Mouse (Mus musculus) lung, postnatal 0 days (tissue): ENCODE results near the gene Stab1. TPM values are rescaled to one million over a fixed set of nuclear protein-coding genes. Genes with fewer than 3 reads are reported as not detected.

Experiments used
- ATAC-seq: fragments of 200-750 bp; cut with Nextera tagmentation; 2 replicates; pipeline ENCODE4 v1.8.0; 2017; ENCODE audit warnings: moderate library complexity
- DNase-seq: peaks from one replicate; pipeline ENCODE4 v3.0.0-alpha.2; 2016; ENCODE audit warnings: low spot score
- H3K27ac ChIP-seq: fragments of 300-500 bp; sonication (generic); 2 replicates; pipeline ENCODE4 v1.5.1; 2014; ENCODE audit warnings: antibody characterized with exemption, mild to moderate bottlenecking, low read length, mixed read lengths
- H3K27me3 ChIP-seq: fragments of 300-500 bp; sonication (generic); replicated peaks from 2 replicates; pipeline ENCODE4 v1.6.1; 2014; ENCODE audit warnings: low read length, mixed read lengths; ENCODE audit not compliant: insufficient read depth
- H3K36me3 ChIP-seq: fragments of 300-500 bp; sonication (generic); 2 replicates; pipeline ENCODE4 v1.6.1; 2014; ENCODE audit warnings: low read length, mixed read lengths; ENCODE audit not compliant: insufficient read depth
- H3K4me1 ChIP-seq: fragments of 300-500 bp; sonication (generic); 2 replicates; pipeline ENCODE4 v1.6.1; 2014; ENCODE audit warnings: antibody characterized with exemption, low read depth, low read length, mixed read lengths; ENCODE audit not compliant: insufficient read depth
- H3K4me2 ChIP-seq: fragments of 300-500 bp; sonication (generic); replicated peaks from 2 replicates; pipeline ENCODE4 v1.6.1; 2014; ENCODE audit warnings: low read depth, mild to moderate bottlenecking, low read length, moderate library complexity, mixed read lengths
- H3K4me3 ChIP-seq: fragments of 300-500 bp; sonication (generic); 2 replicates; pipeline ENCODE4 v1.5.1; 2014; ENCODE audit warnings: low read depth, low read length
- H3K9ac ChIP-seq: fragments of 300-500 bp; sonication (generic); replicated peaks from 2 replicates; pipeline ENCODE4 v1.6.1; 2014; ENCODE audit warnings: low read depth, mild to moderate bottlenecking
- H3K9me3 ChIP-seq: fragments of 300-500 bp; sonication (generic); 2 replicates; pipeline ENCODE4 v1.6.1; 2016; ENCODE audit warnings: low read length, mixed read lengths
- CTCF ChIP-seq: IDR thresholded peaks from 2 replicates; pipeline ENCODE4 v1.5.1; 2016; ENCODE audit warnings: antibody characterized with exemption, mild to moderate bottlenecking
- EP300 ChIP-seq: IDR thresholded peaks from 2 replicates; pipeline ENCODE4 v1.6.1; 2016; ENCODE audit warnings: antibody characterized with exemption, mild to moderate bottlenecking, control low read depth
- WGBS: fragments of 180-500 bp; shearing (Covaris S2); extraction: QIAGEN DNeasy Blood & Tissue Kit; methylation state at CpG from one replicate; pipeline ENCODE4 v1.1.7; 2014; 5-methylcytosine and 5-hydroxymethylcytosine counted together
- polyA plus RNA-seq: library from polyadenylated mRNA; unstranded; fragments of >200 nt; fragmentation: Nextera tagmentation; extraction: Ambion mirVana; gene quantifications from 2 replicates; pipeline ENCODE4 v1.2.1, GENCODE M21; 2015

Stab1 gene
- polyA plus RNA-seq, 1 experiment from 2014 or later, result 32.4 TPM

GRCm38 (mm10) chr14:31160196-31161150 lies 8.0 kb downstream of the Stab1 start:
- Histone ChIP-seq H3K4me2 (no peak overlapping the region), H3K9ac (no peak overlapping the region), H3K9me3 (no peaks in the 10 kb centered on the region), H3K27me3 (no peaks in the 10 kb centered on the region), H3K4me1 (no peaks in the 10 kb centered on the region; the same call in none of the 2 replicates), H3K27ac (no peak overlapping the region), H3K4me3 (no peak overlapping the region), H3K36me3 (no peaks in the 10 kb centered on the region)
- TF ChIP-seq EP300 (no peak), CTCF (no peak)
- WGBS, result 56% methylated on average over 27 of the region's 27 CpGs
- ATAC-seq (peak; percentile 48), DNase-seq (peak; percentile 34)

GRCm38 (mm10) chr14:31145694-31146093 lies 22.7 kb downstream of the Stab1 start:
- H3K27ac ChIP-seq, result no peak overlapping the region
- 86% methylated on average over 11 of the region's 11 CpGs for WGBS
- TF ChIP-seq EP300 (no peak), CTCF (no peak)
- no peaks in the 10 kb centered on the region for H3K4me1 ChIP-seq
- DNase-seq (no peak), ATAC-seq (no peak)
- no peaks in the 10 kb centered on the region for H3K27me3 ChIP-seq
- H3K9ac ChIP-seq, result no peak overlapping the region
- no peaks in the 10 kb centered on the region for H3K9me3 ChIP-seq
- H3K36me3 ChIP-seq, result peaks cover 8% of the 10 kb centered on the region; the same call in 1 of the 2 replicates
- no peak overlapping the region for H3K4me2 ChIP-seq
- no peak overlapping the region for H3K4me3 ChIP-seq

- no peak overlapping the region for H3K4me2 ChIP-seq
- ATAC-seq, result no peak
- no peak for TF ChIP-seq EP300
- no peak for TF ChIP-seq CTCF
- H3K36me3 ChIP-seq, result peaks cover 18% of the 10 kb centered on the region; the same call in 1 of the 2 replicates
- no peak overlapping the region for H3K9ac ChIP-seq
- no peak overlapping the region for H3K27ac ChIP-seq
- H3K4me1 ChIP-seq, result no peaks in the 10 kb centered on the region
- H3K4me3 ChIP-seq, result no peak overlapping the region
- no peaks in the 10 kb centered on the region for H3K27me3 ChIP-seq
- no peak for DNase-seq
- H3K9me3 ChIP-seq, result no peaks in the 10 kb centered on the region
- WGBS, result 95% methylated on average over 14 of the region's 14 CpGs
Observed at GRCm38 (mm10) chr14:31141011-31141410, 27.4 kb downstream of the Stab1 start.

GRCm38 (mm10) chr14:31140141-31140540 lies 28.3 kb downstream of the Stab1 start:
- H3K27me3 ChIP-seq, result no peaks in the 10 kb centered on the region
- peaks cover 24% of the 10 kb centered on the region; the same call in 1 of the 2 replicates for H3K36me3 ChIP-seq
- no peaks in the 10 kb centered on the region for H3K4me1 ChIP-seq
- DNase-seq (no peak), ATAC-seq (no peak)
- TF ChIP-seq EP300 (no peak), CTCF (no peak)
- 87% methylated on average over 15 of the region's 15 CpGs for WGBS
- H3K27ac ChIP-seq, result no peak overlapping the region
- no peak overlapping the region for H3K4me2 ChIP-seq
- no peaks in the 10 kb centered on the region for H3K9me3 ChIP-seq
- H3K4me3 ChIP-seq, result no peak overlapping the region
- H3K9ac ChIP-seq, result no peak overlapping the region

- Histone ChIP-seq H3K4me3 (no peak overlapping the region), H3K27me3 (no peaks in the 10 kb centered on the region), H3K9me3 (no peaks in the 10 kb centered on the region), H3K27ac (no peak overlapping the region), H3K4me2 (no peak overlapping the region), H3K36me3 (peaks cover 24% of the 10 kb centered on the region; the same call in 1 of the 2 replicates), H3K9ac (no peak overlapping the region), H3K4me1 (no peaks in the 10 kb centered on the region)
- no peak for DNase-seq
- TF ChIP-seq CTCF, result no peak
- no peak for TF ChIP-seq EP300
- no peak for ATAC-seq
- WGBS, result 80% methylated on average over 12 of the region's 12 CpGs
Observed at GRCm38 (mm10) chr14:31139666-31140065, 28.8 kb downstream of the Stab1 start.

- Histone ChIP-seq H3K4me3 (no peak overlapping the region), H3K27ac (no peak overlapping the region), H3K4me1 (peaks cover 5% of the 10 kb centered on the region; the same call in 1 of the 2 replicates), H3K9ac (no peak overlapping the region), H3K4me2 (no peak overlapping the region), H3K36me3 (peaks cover 24% of the 10 kb centered on the region; the same call in 1 of the 2 replicates), H3K9me3 (no peaks in the 10 kb centered on the region), H3K27me3 (no peaks in the 10 kb centered on the region)
- TF ChIP-seq CTCF (no peak), EP300 (no peak)
- 84% methylated on average over 9 of the region's 9 CpGs for WGBS
- DNase-seq (peak; percentile 36), ATAC-seq (peak; percentile 25; the same call in 1 of the 2 replicates)
Observed at GRCm38 (mm10) chr14:31138897-31139429, 29.5 kb downstream of the Stab1 start.
